Mouse (Mus musculus) forebrain, embryonic 11.5 days (tissue): Measurements from ENCODE around the gene Tmco1. TPM values are rescaled to one million over a fixed set of nuclear protein-coding genes. Genes with fewer than 3 reads are reported as not detected.
A peak's percentile ranks its signal among the peaks of the same experiment; 100 is the strongest.

ENCODE experiments used
- ATAC-seq: fragments of 200-750 bp; cut with Nextera tagmentation; replicated peaks from 2 replicates; pipeline ENCODE4 v1.8.0; 2017; ENCODE audit warnings: moderate TSS enrichment; ENCODE audit not compliant: low FRiP score
- DNase-seq: peaks from one replicate; pipeline ENCODE4 v3.0.0-alpha.2; 2017; ENCODE audit warnings: low spot score
- H3K27ac ChIP-seq: fragments of 300-500 bp; sonication (generic); 2 replicates; pipeline ENCODE4 v1.5.1; 2014; ENCODE audit warnings: low read depth, low read length
- H3K27me3 ChIP-seq: fragments of 300-500 bp; sonication (generic); 2 replicates; pipeline ENCODE4 v1.6.1; 2014; ENCODE audit warnings: mild to moderate bottlenecking, low read length, mixed read lengths; ENCODE audit not compliant: control insufficient read depth, insufficient read depth
- H3K36me3 ChIP-seq: fragments of 300-500 bp; sonication (generic); 2 replicates; pipeline ENCODE4 v1.6.1; 2014; ENCODE audit warnings: mild to moderate bottlenecking, low read length, moderate library complexity, mixed read lengths; ENCODE audit not compliant: control insufficient read depth, insufficient read depth
- H3K4me1 ChIP-seq: fragments of 300-500 bp; sonication (generic); replicated peaks from 2 replicates; pipeline ENCODE4 v1.6.1; 2014; ENCODE audit warnings: low read length, mixed read lengths; ENCODE audit not compliant: control insufficient read depth, insufficient read depth
- H3K4me2 ChIP-seq: fragments of 300-500 bp; sonication (generic); 2 replicates; pipeline ENCODE4 v1.6.1; 2014; ENCODE audit warnings: low read depth, mild to moderate bottlenecking, low read length, moderate library complexity, mixed read lengths; ENCODE audit not compliant: severe bottlenecking
- H3K4me3 ChIP-seq: fragments of 300-500 bp; sonication (generic); 2 replicates; pipeline ENCODE4 v1.5.1; 2014; ENCODE audit warnings: low read depth, low read length
- H3K9ac ChIP-seq: fragments of 300-500 bp; sonication (generic); 2 replicates; pipeline ENCODE4 v1.6.1; 2014; ENCODE audit warnings: low read length
- H3K9me3 ChIP-seq: fragments of 300-500 bp; sonication (generic); 2 replicates; pipeline ENCODE4 v1.6.1; 2016; ENCODE audit warnings: low read length, mixed read lengths; ENCODE audit not compliant: control insufficient read depth
- WGBS: fragments of 180-500 bp; shearing (Covaris S2); extraction: QIAGEN DNeasy Blood & Tissue Kit; methylation state at CpG from one replicate; pipeline ENCODE4 v1.1.7; 2014; 5-methylcytosine and 5-hydroxymethylcytosine counted together
- polyA plus RNA-seq: library from polyadenylated mRNA; unstranded; fragments of >200 nt; fragmentation: Nextera tagmentation; extraction: Ambion mirVana; gene quantifications from 2 replicates; pipeline ENCODE4 v1.2.1, GENCODE M21; 2014

The Tmco1 gene
- 75.2 and 78.5 TPM in 2 replicates for polyA plus RNA-seq

DNA sequence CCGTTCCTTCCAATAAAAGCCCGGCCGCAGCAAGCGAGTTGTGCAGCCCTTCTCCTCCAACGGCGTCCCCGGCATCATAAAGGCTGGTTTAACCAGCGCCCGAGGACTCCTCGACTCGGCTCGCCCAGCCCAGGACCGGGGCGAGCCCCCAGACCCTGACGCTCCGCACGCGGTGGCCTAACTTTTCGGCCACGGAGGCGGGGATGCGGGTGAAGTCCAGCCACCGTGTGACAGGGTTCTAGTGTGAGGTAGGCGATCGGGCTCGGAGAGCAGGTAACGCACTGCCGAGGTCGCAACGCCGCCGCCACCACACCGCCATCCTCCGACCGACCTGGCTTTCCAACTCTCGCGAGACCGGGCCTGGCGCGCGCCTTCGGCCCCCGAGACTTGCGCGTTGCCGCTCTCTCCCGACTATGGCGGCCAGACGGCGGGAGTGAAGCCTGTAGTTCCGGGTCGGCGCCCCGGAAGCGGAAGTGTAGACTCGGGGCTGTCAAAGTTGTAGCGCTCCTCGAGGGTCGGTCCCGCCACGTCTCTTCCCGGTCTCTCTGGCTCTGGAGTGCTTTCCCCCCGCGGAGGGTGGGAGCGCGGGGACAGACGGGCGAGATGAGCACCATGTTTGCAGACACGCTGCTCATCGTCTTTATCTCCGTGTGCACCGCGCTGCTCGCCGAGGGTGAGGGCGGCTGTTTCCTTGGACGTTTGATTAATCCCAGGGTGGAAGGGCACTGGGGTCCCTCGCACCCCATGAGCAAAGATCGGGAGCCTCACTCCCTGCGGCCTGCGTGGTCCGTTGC, at the start of gene Tmco1:
TSS of gene Tmco1 (plus strand) at position 118 of the 794 bp plus-strand sequence.
- peak; percentile 97 for ATAC-seq
- H3K4me2 ChIP-seq = peak within 1 kb of the TSS; percentile 90
- peak; percentile 99 for DNase-seq
- H3K4me1 ChIP-seq = no peaks in the 10 kb centered on the region; the same call in 1 of the 2 replicates
- WGBS = under 1% methylated on average over 81 of the region's 82 CpGs
- peak within 1 kb of the TSS; percentile 95 for H3K9ac ChIP-seq
- H3K27ac ChIP-seq = peak within 1 kb of the TSS; percentile 88
- H3K27me3 ChIP-seq = no peaks in the 10 kb centered on the region
- H3K36me3 ChIP-seq = no peaks in the 10 kb centered on the region
- H3K9me3 ChIP-seq = no peaks in the 10 kb centered on the region
- peak within 1 kb of the TSS; percentile 82 for H3K4me3 ChIP-seq

DNA sequence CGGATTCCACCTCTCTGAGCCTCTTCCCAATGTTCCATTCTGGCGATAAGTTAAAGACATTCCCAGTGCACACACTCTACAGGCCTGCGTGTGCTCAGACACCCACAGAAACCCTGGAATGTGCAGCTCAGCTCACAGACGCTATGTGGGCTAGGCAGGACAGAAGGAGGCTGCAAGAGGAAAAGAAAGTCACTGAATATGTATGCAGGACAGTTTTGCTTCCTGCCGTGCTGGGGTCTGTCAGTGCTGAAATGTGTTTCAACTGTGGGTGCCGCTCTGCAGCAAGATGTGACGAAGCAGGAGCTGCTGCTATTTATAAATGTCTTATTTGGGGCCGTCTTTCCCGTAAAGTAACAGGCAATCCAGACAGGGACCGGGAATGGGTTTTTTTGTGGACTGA, 48.5 kb upstream of the Tmco1 start:
- H3K4me1 ChIP-seq = no peaks in the 10 kb centered on the region
- no peaks in the 10 kb centered on the region for H3K9me3 ChIP-seq
- H3K4me2 ChIP-seq = no peak overlapping the region
- DNase-seq (no peak), ATAC-seq (no peak)
- 88% methylated on average over 10 of the region's 10 CpGs for WGBS
- no peak overlapping the region for H3K9ac ChIP-seq
- H3K27ac ChIP-seq = no peak overlapping the region
- H3K4me3 ChIP-seq = no peak overlapping the region
- no peaks in the 10 kb centered on the region for H3K27me3 ChIP-seq
- no peaks in the 10 kb centered on the region for H3K36me3 ChIP-seq

DNA sequence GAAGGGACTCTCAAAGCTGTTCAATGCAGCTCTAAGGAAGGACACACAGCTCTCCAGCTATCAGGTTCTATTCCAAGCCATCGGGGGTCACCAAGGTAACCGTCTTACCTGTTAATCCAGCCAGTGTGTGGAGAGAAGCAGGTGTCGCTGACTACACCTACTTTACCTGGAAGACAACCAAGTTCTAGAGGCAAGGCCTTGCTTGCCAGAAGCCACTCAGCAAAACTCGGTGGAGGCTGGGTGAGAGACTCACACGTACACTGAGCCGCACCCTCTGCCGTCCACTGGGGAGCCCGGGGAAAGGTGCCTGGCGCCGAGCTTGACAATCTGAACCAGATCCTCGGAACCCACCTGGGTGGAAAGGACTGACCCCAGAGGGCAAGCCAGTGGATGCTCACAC, 46.4 kb upstream of the Tmco1 start:
- no peaks in the 10 kb centered on the region for H3K27me3 ChIP-seq
- no peak overlapping the region for H3K27ac ChIP-seq
- DNase-seq (no peak), ATAC-seq (no peak)
- H3K36me3 ChIP-seq = no peaks in the 10 kb centered on the region
- no peak overlapping the region for H3K9ac ChIP-seq
- H3K4me2 ChIP-seq = no peak overlapping the region
- no peak overlapping the region for H3K4me3 ChIP-seq
- no peaks in the 10 kb centered on the region for H3K9me3 ChIP-seq
- no peaks in the 10 kb centered on the region for H3K4me1 ChIP-seq
- 94% methylated on average over 11 of the region's 11 CpGs for WGBS

DNA sequence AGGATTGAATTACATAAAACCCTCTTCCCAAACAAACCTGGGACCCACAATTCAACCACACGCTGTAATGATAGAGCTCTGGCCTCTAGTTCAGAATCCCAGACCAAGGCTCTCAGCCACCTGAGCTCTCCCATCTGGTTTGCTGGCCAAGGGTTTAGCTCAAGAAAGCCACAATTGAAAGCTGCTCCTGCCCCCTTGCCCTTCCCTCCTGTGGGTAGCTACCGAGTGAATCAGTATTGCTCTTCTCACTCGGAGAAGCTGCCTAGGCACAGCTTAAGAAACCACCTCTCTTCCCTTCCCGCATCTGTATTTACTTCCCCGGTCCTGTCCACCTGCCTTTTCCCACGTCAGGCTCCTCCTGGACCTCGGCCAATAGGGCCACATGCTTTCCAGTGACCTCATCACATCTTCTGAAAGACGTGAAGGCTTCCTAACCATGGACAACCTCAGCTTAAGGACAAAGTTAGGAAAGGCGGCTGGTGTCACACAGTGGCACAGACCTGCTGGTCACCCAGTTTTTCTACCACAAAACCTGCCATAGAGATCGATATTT, 45.6 kb upstream of the Tmco1 start:
- DNase-seq (no peak), ATAC-seq (no peak)
- no peaks in the 10 kb centered on the region for H3K9me3 ChIP-seq
- 89% methylated on average over 10 of the region's 10 CpGs for WGBS
- no peaks in the 10 kb centered on the region for H3K27me3 ChIP-seq
- H3K9ac ChIP-seq = no peak overlapping the region
- no peaks in the 10 kb centered on the region for H3K4me1 ChIP-seq
- no peaks in the 10 kb centered on the region for H3K36me3 ChIP-seq
- H3K4me3 ChIP-seq = no peak overlapping the region
- H3K4me2 ChIP-seq = no peak overlapping the region
- no peak overlapping the region for H3K27ac ChIP-seq

DNA sequence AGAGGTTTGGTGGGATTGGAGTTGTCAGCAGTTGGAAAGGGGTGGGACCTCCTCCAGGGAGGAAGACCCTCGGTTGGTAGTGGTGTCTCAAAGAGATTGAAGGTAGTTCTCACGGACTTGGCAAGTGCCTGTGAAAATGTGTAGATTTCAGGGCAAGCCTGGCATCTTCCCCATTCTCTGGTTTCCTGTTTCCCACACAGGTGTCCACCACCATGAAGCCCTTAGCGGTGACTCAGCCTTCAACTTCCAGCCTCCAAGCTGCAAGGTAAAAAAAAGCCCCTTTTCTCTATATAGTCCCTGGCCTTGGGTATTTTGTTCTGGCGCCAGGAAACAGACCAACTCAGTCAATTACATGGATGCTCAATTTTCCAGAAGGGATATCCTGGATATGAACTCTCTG, 42.8 kb upstream of the Tmco1 start:
- ATAC-seq (no peak), DNase-seq (no peak)
- Histone ChIP-seq H3K27me3 (no peaks in the 10 kb centered on the region), H3K9ac (no peak overlapping the region), H3K4me2 (no peak overlapping the region), H3K36me3 (no peaks in the 10 kb centered on the region), H3K4me3 (no peak overlapping the region), H3K4me1 (peaks cover 6% of the 10 kb centered on the region), H3K9me3 (no peaks in the 10 kb centered on the region), H3K27ac (no peak overlapping the region)
- WGBS = 90% methylated on average over 4 of the region's 4 CpGs

DNA sequence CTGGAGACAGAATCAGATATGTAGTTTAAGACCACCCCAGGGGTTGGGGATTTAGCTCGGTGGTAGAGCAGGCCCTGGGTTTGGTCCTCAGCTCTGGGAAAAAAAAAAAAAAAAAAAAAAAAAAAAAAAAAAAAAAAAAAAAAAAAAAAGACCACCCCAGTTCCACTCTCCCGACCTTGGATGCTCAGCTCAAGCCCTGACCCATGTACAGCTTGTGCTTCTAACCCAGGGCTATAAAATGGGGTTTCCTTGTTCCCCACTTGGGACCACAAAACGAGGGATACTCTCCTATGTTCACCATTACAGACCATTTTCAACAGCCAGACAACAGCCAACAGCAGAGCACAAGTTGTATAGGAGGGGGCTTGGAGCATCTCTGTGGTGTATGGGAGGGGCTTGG, 41.5 kb upstream of the Tmco1 start:
- H3K9me3 ChIP-seq = no peaks in the 10 kb centered on the region
- no peak for DNase-seq
- no peak overlapping the region for H3K9ac ChIP-seq
- 75% methylated on average over 3 of the region's 3 CpGs for WGBS
- H3K4me1 ChIP-seq = peaks cover 12% of the 10 kb centered on the region
- no peaks in the 10 kb centered on the region for H3K27me3 ChIP-seq
- no peak overlapping the region for H3K4me2 ChIP-seq
- no peak overlapping the region for H3K27ac ChIP-seq
- H3K36me3 ChIP-seq = no peaks in the 10 kb centered on the region
- no peak overlapping the region for H3K4me3 ChIP-seq
- no peak for ATAC-seq

DNA sequence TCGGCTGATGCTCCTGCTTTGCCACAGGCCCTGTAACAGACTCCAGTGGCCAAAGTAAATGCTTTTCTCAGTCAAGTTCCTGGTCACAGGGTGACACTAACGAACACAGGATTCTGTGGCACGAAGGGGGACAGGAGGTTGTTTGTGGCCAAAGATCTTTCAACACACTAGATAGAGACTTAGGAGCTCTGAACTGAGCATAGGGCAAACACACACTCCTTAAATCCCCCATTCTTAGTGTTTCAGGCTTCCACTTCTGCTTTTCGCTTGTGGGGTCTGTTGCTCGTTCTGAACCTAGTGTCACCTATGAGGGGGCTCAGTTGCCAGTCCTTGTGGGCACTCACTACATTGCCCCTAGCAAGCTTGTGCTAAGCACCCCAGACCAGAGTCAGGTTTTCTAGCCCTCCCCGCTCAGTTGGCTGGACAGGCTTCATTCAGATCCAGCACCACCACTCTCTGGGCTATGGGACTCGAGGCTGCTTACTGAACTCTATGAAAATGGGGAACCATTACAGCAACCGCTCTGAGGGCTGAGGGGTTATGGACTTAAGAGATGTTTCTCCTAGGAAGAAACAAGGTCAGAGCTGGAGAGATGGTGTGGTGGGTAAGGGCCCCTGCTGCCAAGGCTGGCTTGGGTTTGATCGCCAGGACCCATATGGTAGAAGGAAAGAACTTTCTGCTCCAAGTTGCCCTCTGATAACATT, 39.7 kb upstream of the Tmco1 start:
- Histone ChIP-seq H3K4me1 (peaks cover 15% of the 10 kb centered on the region), H3K4me2 (no peak overlapping the region), H3K9me3 (no peaks in the 10 kb centered on the region), H3K9ac (no peak overlapping the region), H3K27ac (no peak overlapping the region), H3K27me3 (no peaks in the 10 kb centered on the region), H3K36me3 (no peaks in the 10 kb centered on the region), H3K4me3 (no peak overlapping the region)
- WGBS = 90% methylated on average over 9 of the region's 9 CpGs
- DNase-seq = no peak
- ATAC-seq = no peak

DNA sequence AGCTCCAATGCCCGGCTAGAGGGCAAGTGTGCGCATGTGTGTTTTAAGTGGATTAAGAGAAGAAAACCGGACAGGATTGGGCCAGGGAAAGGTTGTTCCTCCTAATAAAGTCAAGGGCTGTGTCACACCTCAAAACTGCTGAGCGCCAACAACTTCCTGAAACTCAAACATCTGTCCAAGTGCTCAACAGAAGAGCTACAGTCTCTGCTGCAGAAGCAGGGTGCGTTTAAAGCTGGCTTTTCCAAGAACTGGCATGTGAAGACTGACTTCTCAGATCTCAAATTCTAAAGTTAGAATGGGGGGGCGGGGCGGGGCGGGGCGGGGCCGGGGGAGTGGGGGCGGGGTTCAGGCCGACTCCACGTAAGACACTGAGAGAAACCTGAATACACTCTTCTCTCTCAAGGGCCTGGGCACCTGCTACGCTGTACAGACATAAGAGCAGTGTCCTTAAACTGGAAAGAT, 38.8 kb upstream of the Tmco1 start:
- no peak for DNase-seq
- Histone ChIP-seq H3K4me2 (no peak overlapping the region), H3K4me1 (peaks cover 15% of the 10 kb centered on the region)

More for the DNA sequence above, 38.8 kb upstream of the Tmco1 start:
- Histone ChIP-seq H3K9me3 (no peaks in the 10 kb centered on the region), H3K27me3 (no peaks in the 10 kb centered on the region), H3K9ac (no peak overlapping the region), H3K4me3 (no peak overlapping the region), H3K27ac (no peak overlapping the region), H3K36me3 (no peaks in the 10 kb centered on the region)
- 30% methylated on average over 14 of the region's 14 CpGs for WGBS
- ATAC-seq = no peak
